Comparison of ENCODE assay signal across 9 mouse cellular contexts in genomic region chr19:14080538-14080937, GRCm38 (mm10).
DNase-seq lines count a peak whose midpoint lies in the region; ATAC-seq and TF ChIP-seq lines count a peak whose summit lies in the region.
"Had no signal": no experiment of that assay in that cellular context is flagged by ENCODE, and none has a peak within 500 bp of the region (broad histone marks: within the 10 kb centered on the region; RNA-seq: fewer than 3 reads in every experiment).

No protein-coding gene starts in this region.

- TF ChIP-seq CTCF in hindbrain, postnatal 0 days (IDR thresholded peaks at IDR 0.05; ENCODE audit: low read depth) = peak; percentile 37
- no peak for TF ChIP-seq CTCF in cerebellum, adult 2 months (IDR thresholded peaks at IDR 0.05; ENCODE audit: borderline replicate concordance, insufficient read depth, low read depth, low read length)

- WGBS in hindbrain, postnatal 0 days = 16% methylated on average over 2 of the region's 2 CpGs
- WGBS in hindbrain, embryonic 14.5 days = 13% methylated on average over 2 of the region's 2 CpGs
- 18% methylated on average over 2 of the region's 2 CpGs for WGBS in cerebellum, adult 2 months

- no peaks in the 10 kb centered on the region for H3K36me3 ChIP-seq in hindbrain, postnatal 0 days (ENCODE audit: insufficient read depth, low read length)
- no peaks in the 10 kb centered on the region for H3K36me3 ChIP-seq in hindbrain, embryonic 14.5 days (replicated peaks; ENCODE audit: control insufficient read depth, insufficient read depth)
- H3K36me3 ChIP-seq: liver, embryonic 13.5 days had no signal

- no peak for ATAC-seq in hindbrain, postnatal 0 days
- ATAC-seq in hindbrain, embryonic 14.5 days (ENCODE audit: low FRiP score) = no peak

- TF ChIP-seq POLR2A in cerebellum, adult 2 months (IDR thresholded peaks at IDR 0.05; ENCODE audit: borderline replicate concordance, insufficient read depth, low read length) = no peak

- no peaks in the 10 kb centered on the region for H3K4me1 ChIP-seq in hindbrain, postnatal 0 days (ENCODE audit: insufficient read depth, low read length)
- H3K4me1 ChIP-seq in hindbrain, embryonic 14.5 days (replicated peaks; ENCODE audit: control insufficient read depth, insufficient read depth, low read length) = no peaks in the 10 kb centered on the region
- H3K4me1 ChIP-seq in cerebellum, adult 2 months (ENCODE audit: control insufficient read depth, insufficient read depth, low read length) = no peaks in the 10 kb centered on the region
- H3K4me1 ChIP-seq: liver, embryonic 13.5 days had no signal

- H3K27me3 ChIP-seq in hindbrain, postnatal 0 days (ENCODE audit: insufficient read depth, low read length) = no peaks in the 10 kb centered on the region
- H3K27me3 ChIP-seq in hindbrain, embryonic 14.5 days (ENCODE audit: control insufficient read depth, insufficient read depth, low read length) = no peaks in the 10 kb centered on the region
- H3K27me3 ChIP-seq in cerebellum, adult 2 months (ENCODE audit: control insufficient read depth, insufficient read depth, low read length) = no peaks in the 10 kb centered on the region
- H3K27me3 ChIP-seq: liver, embryonic 13.5 days had no signal

- H3K4me2 ChIP-seq in hindbrain, postnatal 0 days (ENCODE audit: low read depth, low read length) = no peak overlapping the region
- H3K4me2 ChIP-seq in hindbrain, embryonic 14.5 days (replicated peaks) = no peak overlapping the region
- H3K4me2 ChIP-seq: liver, embryonic 13.5 days had no signal

- H3K9me3 ChIP-seq in hindbrain, postnatal 0 days (ENCODE audit: low read length) = no peaks in the 10 kb centered on the region
- peaks cover 22% of the 10 kb centered on the region for H3K9me3 ChIP-seq in hindbrain, embryonic 14.5 days (ENCODE audit: control insufficient read depth, low read length)
- H3K9me3 ChIP-seq: liver, embryonic 13.5 days had no signal

- no peak overlapping the region for H3K4me3 ChIP-seq in hindbrain, postnatal 0 days (ENCODE audit: low read length)
- H3K4me3 ChIP-seq in hindbrain, embryonic 14.5 days (replicated peaks; ENCODE audit: low read length) = no peak overlapping the region
- H3K4me3 ChIP-seq in cerebellum, adult 2 months (replicated peaks; ENCODE audit: insufficient read depth, low read depth, low read length) = no peak overlapping the region
- H3K4me3 ChIP-seq: liver, embryonic 13.5 days had no signal

- peak; percentile 17 for DNase-seq in hindbrain, postnatal 0 days (ENCODE audit: low spot score)
- DNase-seq in hindbrain, embryonic 14.5 days (ENCODE audit: low spot score) = no peak
- DNase-seq in 416B (ENCODE audit: low read depth) (peak; percentile 57), ES-CJ7 (ENCODE audit: low read depth, low spot score) (peak; percentile 60)
- DNase-seq in embryo, embryonic 11.5 days (ENCODE audit: low read depth, low spot score) = peak; percentile 16
- peak; percentile 27 for DNase-seq in lung, postnatal 36 days
- no peak for DNase-seq in ovary, adult 18-20 months (ENCODE audit: low spot score)
- no peak for DNase-seq in cerebellum, adult 2 months
- DNase-seq: liver, embryonic 13.5 days had no signal

- no peak overlapping the region for H3K27ac ChIP-seq in hindbrain, postnatal 0 days
- H3K27ac ChIP-seq in hindbrain, embryonic 14.5 days = no peak overlapping the region
- H3K27ac ChIP-seq in cerebellum, adult 2 months (ENCODE audit: insufficient read depth, low read length) = no peak overlapping the region
- H3K27ac ChIP-seq: liver, embryonic 13.5 days had no signal

- H3K9ac ChIP-seq in hindbrain, postnatal 0 days (replicated peaks; ENCODE audit: low read length) = no peak overlapping the region
- no peak overlapping the region for H3K9ac ChIP-seq in hindbrain, embryonic 14.5 days
- H3K9ac ChIP-seq: liver, embryonic 13.5 days had no signal

Comparison
In these comparisons a context has a peak if more than half of its experiments do, and no peak if none do; other contexts are left out.
1. DNase-seq: peak in hindbrain, postnatal 0 days (single experiment), 416B (single experiment), ES-CJ7 (single experiment), embryo, embryonic 11.5 days (single experiment) and lung, postnatal 36 days (single experiment); none in hindbrain, embryonic 14.5 days (single experiment), ovary, adult 18-20 months (single experiment) and cerebellum, adult 2 months (0 of 2).